Mouse (Mus musculus) embryonic facial prominence, embryonic 13.5 days (tissue): ENCODE measurements at regions not wholly inside any gene's neighbourhood (a gene's known extent, or its start where the extent isn't known, plus 50 kb on each side); places are given as distances from the start of the nearest gene placed in this dataset.

Source experiments
- ATAC-seq: fragments of 200-750 bp; cut with Nextera tagmentation; 2 replicates; pipeline ENCODE4 v1.8.0; 2017; ENCODE audit warnings: low read depth; ENCODE audit not compliant: insufficient number of reproducible peaks, insufficient read depth, low FRiP score, low TSS enrichment
- H3K27ac ChIP-seq: fragments of 300-500 bp; sonication (generic); 2 replicates; pipeline ENCODE4 v1.5.1; 2015; ENCODE audit warnings: moderate library complexity, mild to moderate bottlenecking, inconsistent platforms
- H3K27me3 ChIP-seq: fragments of 300-500 bp; sonication (generic); 2 replicates; pipeline ENCODE4 v1.6.1; 2015; ENCODE audit warnings: mild to moderate bottlenecking, inconsistent platforms
- H3K36me3 ChIP-seq: fragments of 300-500 bp; sonication (generic); 2 replicates; pipeline ENCODE4 v1.6.1; 2015; ENCODE audit warnings: mild to moderate bottlenecking, inconsistent platforms
- H3K4me1 ChIP-seq: fragments of 300-500 bp; sonication (generic); 2 replicates; pipeline ENCODE4 v1.6.1; 2015; ENCODE audit warnings: inconsistent platforms
- H3K4me2 ChIP-seq: fragments of 300-500 bp; sonication (generic); 2 replicates; pipeline ENCODE4 v1.6.1; 2015; ENCODE audit warnings: moderate library complexity, mild to moderate bottlenecking, inconsistent platforms
- H3K4me3 ChIP-seq: fragments of 300-500 bp; sonication (generic); 2 replicates; pipeline ENCODE4 v1.5.1; 2015; ENCODE audit warnings: mild to moderate bottlenecking, inconsistent platforms
- H3K9ac ChIP-seq: fragments of 300-500 bp; sonication (generic); 2 replicates; pipeline ENCODE4 v1.6.1; 2015; ENCODE audit warnings: mild to moderate bottlenecking, inconsistent platforms
- H3K9me3 ChIP-seq: fragments of 300-500 bp; sonication (generic); 2 replicates; pipeline ENCODE4 v1.6.1; 2016; ENCODE audit warnings: inconsistent platforms
- WGBS: fragments of 180-500 bp; shearing (Covaris S2); methylation state at CpG from one replicate; pipeline ENCODE4 v1.1.7; 2015; ENCODE audit warnings: mixed read lengths; 5-methylcytosine and 5-hydroxymethylcytosine counted together

DNA sequence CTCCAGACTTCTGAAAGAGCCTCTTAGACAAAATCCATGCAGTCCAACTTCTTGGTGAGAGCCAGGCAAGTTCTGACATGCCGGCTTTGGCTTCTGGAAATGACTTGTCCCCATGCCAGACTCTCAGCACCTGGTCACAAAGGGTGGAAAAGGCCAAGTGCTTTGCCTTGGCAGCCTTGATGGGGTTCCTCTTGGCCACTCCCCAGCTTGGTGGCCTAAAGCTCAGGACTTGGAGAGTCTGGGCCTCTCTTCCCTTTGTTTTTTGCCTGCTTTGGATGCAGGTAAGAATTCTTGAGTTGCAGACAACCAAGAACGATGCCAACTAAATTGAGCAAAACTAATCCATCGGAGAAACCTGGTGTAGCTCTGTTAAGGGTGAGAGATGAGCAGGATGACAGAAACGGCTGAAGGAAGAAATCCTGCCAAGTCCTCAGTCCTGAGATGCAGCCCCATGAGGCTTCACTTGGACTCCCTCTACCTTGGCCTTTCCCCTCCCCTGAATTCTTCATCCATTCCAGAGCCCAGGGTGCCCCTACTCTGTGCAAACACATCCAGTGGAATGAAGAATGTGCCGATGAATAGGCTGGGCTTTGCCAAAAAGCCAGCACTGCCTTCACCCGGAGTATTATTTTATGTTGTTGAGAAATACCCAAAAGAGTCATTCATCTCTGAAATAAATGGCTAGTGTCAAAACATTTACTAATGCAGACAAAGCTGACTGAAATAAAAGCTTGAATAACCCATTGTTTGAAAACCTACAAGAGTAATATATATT, 228.0 kb upstream of the Irx5 start:
- no peaks in the 10 kb centered on the region for H3K36me3 ChIP-seq
- no peak overlapping the region for H3K4me2 ChIP-seq
- H3K4me1 ChIP-seq: peaks cover 22% of the 10 kb centered on the region
- no peak for ATAC-seq
- no peak overlapping the region for H3K9ac ChIP-seq
- no peaks in the 10 kb centered on the region for H3K9me3 ChIP-seq
- no peak overlapping the region for H3K4me3 ChIP-seq
- WGBS: 72% methylated on average over 6 of the region's 6 CpGs
- no peak overlapping the region for H3K27ac ChIP-seq
- peaks cover 21% of the 10 kb centered on the region for H3K27me3 ChIP-seq

DNA sequence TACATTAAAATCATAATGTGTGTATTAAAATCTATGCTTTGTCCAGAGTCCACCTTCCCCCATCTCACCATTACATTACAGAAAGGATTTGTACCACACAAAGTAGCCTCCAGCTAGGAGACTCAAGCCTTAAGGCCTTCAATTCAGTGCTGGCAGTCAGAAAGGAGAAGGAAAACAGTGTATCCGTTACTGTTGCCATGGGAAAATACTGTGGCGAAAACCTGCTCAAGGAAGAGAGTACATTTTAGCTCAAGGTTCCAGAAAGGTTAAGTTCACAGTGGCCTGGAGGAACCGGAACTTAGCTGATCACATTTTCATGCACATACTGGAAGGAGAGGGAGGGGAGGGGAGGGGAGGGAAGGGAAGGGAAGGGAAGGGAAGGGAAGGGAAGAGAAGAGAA, 231.8 kb upstream of the Irx5 start:
- H3K4me1 ChIP-seq: peaks cover 11% of the 10 kb centered on the region
- H3K36me3 ChIP-seq: no peaks in the 10 kb centered on the region
- no peaks in the 10 kb centered on the region for H3K9me3 ChIP-seq
- H3K4me2 ChIP-seq: no peak overlapping the region
- H3K9ac ChIP-seq: no peak overlapping the region
- no peak overlapping the region for H3K27ac ChIP-seq
- H3K4me3 ChIP-seq: no peak overlapping the region
- peaks cover 10% of the 10 kb centered on the region for H3K27me3 ChIP-seq
- 51% methylated on average over 3 of the region's 3 CpGs for WGBS
- no peak for ATAC-seq

DNA sequence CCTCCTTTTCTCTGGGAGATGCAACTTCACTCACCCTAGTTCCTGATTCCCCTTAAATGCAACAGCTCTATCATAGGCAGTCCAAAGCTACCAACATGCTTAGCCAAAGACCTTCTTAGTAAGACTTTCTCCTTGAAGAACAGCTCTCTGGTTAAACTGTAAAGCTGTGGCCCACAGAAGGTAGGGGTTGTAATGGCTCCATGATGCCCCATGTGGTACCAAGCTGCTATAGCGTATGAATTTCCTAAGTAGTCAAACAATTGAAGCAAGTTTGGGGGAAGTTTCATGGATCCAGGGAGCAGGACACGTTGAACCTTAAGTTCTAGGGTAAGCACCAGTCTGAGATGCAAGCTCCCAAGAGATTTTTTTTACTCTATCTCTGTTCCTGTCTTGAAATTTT, 236.1 kb upstream of the Irx5 start:
- Histone ChIP-seq H3K36me3 (no peaks in the 10 kb centered on the region), H3K27ac (no peak overlapping the region), H3K9me3 (no peaks in the 10 kb centered on the region), H3K4me3 (no peak overlapping the region), H3K9ac (no peak overlapping the region), H3K4me1 (no peaks in the 10 kb centered on the region), H3K27me3 (no peaks in the 10 kb centered on the region; the same call in none of the 2 replicates), H3K4me2 (no peak overlapping the region)
- ATAC-seq: no peak
- WGBS: 58% methylated on average over 2 of the region's 2 CpGs

DNA sequence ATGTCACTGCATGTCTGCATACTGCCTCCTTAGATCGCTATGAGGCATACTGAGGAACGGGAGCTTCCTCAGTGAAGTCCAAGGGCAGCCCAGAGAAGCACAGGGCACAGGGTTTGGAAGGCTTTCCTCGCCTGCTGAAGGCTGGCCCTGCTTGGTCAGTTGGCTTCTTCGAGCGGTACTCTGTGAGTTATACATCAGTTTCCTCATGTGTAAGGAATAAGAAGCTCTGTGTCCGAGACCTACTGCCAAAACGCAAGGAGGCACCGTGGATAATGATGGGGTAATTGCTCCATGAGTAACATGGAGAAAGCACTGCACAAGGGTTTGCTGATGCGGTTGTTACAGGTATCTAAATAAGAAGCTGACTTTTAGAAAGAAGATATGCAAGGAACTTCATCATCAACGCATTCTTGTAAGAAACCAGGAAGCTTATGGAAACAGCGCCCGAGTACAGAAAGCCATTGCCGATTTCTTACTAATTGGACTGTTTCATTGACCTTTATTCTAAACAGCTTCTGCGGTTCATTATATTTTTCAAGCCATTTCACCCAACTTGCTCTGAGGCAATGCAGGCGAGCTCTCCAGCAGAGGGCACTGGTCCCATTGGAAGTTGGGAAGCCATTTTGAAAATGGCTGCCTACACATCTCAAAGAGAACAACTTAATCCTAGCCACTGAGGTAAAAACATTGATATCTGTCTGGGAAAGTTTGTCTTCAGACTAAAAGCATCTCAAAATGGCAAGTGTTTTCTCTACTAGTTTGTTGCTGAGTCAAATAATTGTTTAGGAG, 241.8 kb upstream of the Irx5 start:
- 67% methylated on average over 15 of the region's 15 CpGs for WGBS
- Histone ChIP-seq H3K9ac (no peak overlapping the region), H3K27ac (peak overlapping the region; percentile 58), H3K4me3 (no peak overlapping the region), H3K4me2 (no peak overlapping the region), H3K27me3 (no peaks in the 10 kb centered on the region; the same call in none of the 2 replicates), H3K4me1 (peaks cover 21% of the 10 kb centered on the region), H3K9me3 (no peaks in the 10 kb centered on the region), H3K36me3 (no peaks in the 10 kb centered on the region)
- no peak for ATAC-seq

DNA sequence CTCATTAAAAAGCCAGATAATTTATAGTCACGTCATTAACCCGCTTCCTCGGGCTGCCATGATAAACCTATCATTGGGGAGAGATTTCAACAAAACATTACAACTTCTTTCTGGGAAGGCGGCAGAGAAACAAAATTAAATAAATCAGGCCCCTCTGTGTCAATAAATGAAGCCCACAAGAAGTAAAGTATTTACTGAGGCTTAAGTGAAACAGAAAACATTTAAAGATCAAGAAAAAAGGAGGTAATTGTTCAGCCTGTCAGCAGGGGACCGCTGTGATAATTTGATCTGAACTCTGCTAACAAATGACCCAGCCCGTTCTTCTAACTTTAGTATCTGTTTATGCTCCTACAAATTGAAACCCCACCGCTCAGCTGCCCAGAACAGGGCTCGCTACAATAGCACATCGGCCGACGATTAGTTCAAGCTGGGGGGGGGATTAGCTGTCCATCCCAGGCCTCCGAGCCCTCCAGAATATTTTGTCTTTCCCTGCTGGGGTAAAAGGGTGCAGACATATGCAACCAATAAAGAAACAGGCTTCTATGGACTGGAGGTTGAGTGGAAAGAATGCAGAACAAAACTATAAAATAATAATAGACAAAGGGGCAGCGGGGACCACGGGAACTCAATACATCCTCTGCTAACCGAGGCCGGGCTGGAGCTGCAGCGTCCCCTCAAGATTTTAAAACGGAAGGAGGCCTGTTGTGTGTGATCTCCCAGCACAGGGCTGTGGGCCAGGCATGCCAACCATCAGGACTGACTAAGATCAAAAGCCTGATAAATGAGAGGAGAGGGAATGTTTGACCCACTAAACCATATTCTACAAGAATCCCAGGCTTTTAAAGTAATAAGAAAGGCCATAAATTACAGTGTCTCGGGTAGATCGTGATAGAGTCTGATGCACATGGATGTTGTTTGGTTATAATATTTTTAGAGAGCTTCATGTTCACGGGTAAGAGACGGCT, 242.8 kb upstream of the Irx5 start:
- no peaks in the 10 kb centered on the region for H3K9me3 ChIP-seq
- ATAC-seq: no peak
- 10% methylated on average over 22 of the region's 22 CpGs for WGBS
- no peaks in the 10 kb centered on the region for H3K36me3 ChIP-seq
- H3K4me1 ChIP-seq: peaks cover 21% of the 10 kb centered on the region
- H3K9ac ChIP-seq: peak overlapping the region; percentile 27; the same call in 1 of the 2 replicates
- H3K4me2 ChIP-seq: peak overlapping the region; percentile 52
- peak overlapping the region; percentile 58 for H3K27ac ChIP-seq
- H3K27me3 ChIP-seq: no peaks in the 10 kb centered on the region; the same call in 1 of the 2 replicates
- peak overlapping the region; percentile 23 for H3K4me3 ChIP-seq

DNA sequence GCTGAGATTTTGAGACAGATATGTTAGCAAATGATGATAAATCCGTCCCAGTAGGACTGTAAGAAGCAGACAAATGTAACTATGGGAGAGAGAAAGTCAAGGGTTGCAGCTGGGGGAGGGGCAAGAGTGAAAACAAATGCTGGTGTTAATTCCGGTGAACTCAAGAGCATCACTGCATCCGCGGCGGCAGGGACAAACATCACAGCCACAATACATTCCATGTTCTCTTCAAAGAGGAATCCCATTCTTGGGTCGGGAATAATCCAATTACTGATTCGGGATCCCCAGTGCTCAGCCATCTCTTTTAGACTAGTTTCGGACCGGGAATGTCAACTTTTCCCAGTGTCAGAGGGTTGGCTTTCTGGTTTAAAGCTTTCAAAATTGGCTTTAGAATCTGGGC, 243.5 kb upstream of the Irx5 start:
- Histone ChIP-seq H3K36me3 (no peaks in the 10 kb centered on the region), H3K4me1 (peaks cover 21% of the 10 kb centered on the region), H3K4me3 (peak overlapping the region; percentile 23), H3K4me2 (peak overlapping the region; percentile 52), H3K9ac (peak overlapping the region; percentile 27; the same call in 1 of the 2 replicates), H3K27me3 (no peaks in the 10 kb centered on the region; the same call in 1 of the 2 replicates), H3K27ac (peak overlapping the region; percentile 1; the same call in 1 of the 2 replicates), H3K9me3 (no peaks in the 10 kb centered on the region)
- WGBS: 7% methylated on average over 9 of the region's 9 CpGs
- ATAC-seq: no peak

DNA sequence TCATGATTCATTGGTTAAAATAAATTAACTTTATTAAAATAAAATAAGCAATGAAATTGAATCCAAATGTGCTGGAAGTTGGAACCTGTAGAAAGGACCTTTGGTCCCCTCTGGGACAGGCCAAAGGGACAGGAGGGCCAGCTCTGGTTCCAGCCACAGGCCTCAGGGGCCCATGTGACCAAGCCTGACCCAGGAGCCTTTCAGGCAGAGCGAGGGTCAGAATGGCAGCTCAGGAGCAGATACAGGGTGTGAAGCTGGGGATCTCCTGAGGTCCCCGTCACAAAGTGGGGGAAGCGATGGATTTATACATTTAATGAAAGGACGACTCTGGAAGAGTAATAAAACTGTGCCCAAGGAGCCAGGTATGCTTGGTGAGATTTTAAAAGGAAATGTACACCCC, 244.0 kb upstream of the Irx5 start:
- Histone ChIP-seq H3K4me3 (no peak overlapping the region), H3K4me2 (no peak overlapping the region; the same call in 1 of the 2 replicates), H3K36me3 (no peaks in the 10 kb centered on the region), H3K9ac (no peak overlapping the region), H3K9me3 (no peaks in the 10 kb centered on the region), H3K4me1 (peaks cover 21% of the 10 kb centered on the region), H3K27me3 (no peaks in the 10 kb centered on the region; the same call in 1 of the 2 replicates), H3K27ac (no peak overlapping the region)
- WGBS: 47% methylated on average over 4 of the region's 4 CpGs
- no peak for ATAC-seq

DNA sequence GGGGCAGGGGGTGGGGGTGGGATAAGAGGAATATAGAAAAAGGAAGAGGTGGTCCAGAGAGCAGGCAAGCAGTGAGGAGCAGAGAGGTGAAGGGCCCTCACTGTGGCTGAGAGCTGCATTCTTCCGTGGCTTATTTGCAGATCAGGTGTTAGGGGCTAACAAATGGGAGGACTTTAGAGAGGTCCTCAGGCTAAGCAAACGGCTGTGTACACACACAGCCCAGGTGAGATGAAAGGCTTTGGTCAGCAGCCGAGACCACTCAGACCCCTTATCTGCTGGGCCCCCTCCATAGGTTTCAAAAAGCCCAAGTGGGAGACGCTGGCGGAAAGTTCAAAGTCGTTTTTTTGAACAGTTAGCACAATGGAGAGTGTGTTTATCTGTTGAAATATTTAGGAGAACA, 252.9 kb upstream of the Irx5 start:
- Histone ChIP-seq H3K4me3 (no peak overlapping the region), H3K9ac (no peak overlapping the region), H3K27me3 (no peaks in the 10 kb centered on the region), H3K4me1 (no peaks in the 10 kb centered on the region), H3K36me3 (no peaks in the 10 kb centered on the region), H3K4me2 (no peak overlapping the region), H3K27ac (no peak overlapping the region), H3K9me3 (no peaks in the 10 kb centered on the region)
- no peak for ATAC-seq
- WGBS: 57% methylated on average over 6 of the region's 6 CpGs

DNA sequence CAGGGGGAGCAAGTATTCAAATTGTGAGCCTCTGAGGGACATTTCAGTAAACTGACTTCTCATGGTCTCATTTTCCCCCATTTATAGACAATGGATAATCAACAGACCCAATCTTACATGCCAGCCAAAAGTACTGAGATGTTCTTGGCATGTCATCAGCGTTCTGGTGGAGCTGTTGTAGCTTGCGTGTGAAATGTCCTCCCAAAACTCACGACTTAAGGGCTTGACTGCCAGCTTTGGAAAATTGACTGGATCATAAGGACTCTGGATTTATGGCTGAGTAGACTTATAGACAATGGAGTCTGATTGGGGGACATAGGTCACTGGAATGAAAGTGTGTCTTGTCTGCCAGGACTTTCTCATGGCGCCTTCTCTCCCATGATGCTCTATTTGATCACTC, 254.9 kb upstream of the Irx5 start:
- H3K4me3 ChIP-seq: no peak overlapping the region
- H3K4me2 ChIP-seq: no peak overlapping the region
- WGBS: 86% methylated on average over 4 of the region's 4 CpGs
- no peak overlapping the region for H3K27ac ChIP-seq
- H3K27me3 ChIP-seq: no peaks in the 10 kb centered on the region
- ATAC-seq: no peak
- H3K4me1 ChIP-seq: no peaks in the 10 kb centered on the region
- no peak overlapping the region for H3K9ac ChIP-seq
- no peaks in the 10 kb centered on the region for H3K9me3 ChIP-seq
- H3K36me3 ChIP-seq: no peaks in the 10 kb centered on the region

DNA sequence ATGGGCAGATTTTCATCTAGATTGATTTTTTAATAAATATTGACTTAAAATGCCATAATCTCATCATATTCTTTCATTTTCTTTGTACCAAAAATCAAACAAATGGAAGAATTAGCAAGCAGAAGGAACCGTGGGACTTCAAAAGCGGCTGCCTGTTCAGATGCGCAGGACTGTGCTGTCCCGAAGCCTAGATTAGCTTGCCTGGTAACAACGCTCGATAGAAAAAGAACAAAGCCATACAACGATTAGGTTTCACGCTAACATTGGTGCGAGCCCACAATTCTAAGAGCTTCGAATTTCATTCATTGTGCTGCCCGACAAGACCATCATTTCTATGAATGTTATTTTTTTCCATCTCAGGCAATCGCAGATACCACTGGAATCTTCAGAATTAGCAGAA, 262.1 kb upstream of the Irx5 start:
- no peak for ATAC-seq
- no peaks in the 10 kb centered on the region for H3K4me1 ChIP-seq
- H3K27ac ChIP-seq: no peak overlapping the region
- WGBS: 62% methylated on average over 12 of the region's 12 CpGs
- H3K4me3 ChIP-seq: no peak overlapping the region
- H3K9me3 ChIP-seq: no peaks in the 10 kb centered on the region
- H3K4me2 ChIP-seq: no peak overlapping the region
- no peaks in the 10 kb centered on the region for H3K36me3 ChIP-seq
- no peak overlapping the region for H3K9ac ChIP-seq
- H3K27me3 ChIP-seq: no peaks in the 10 kb centered on the region

DNA sequence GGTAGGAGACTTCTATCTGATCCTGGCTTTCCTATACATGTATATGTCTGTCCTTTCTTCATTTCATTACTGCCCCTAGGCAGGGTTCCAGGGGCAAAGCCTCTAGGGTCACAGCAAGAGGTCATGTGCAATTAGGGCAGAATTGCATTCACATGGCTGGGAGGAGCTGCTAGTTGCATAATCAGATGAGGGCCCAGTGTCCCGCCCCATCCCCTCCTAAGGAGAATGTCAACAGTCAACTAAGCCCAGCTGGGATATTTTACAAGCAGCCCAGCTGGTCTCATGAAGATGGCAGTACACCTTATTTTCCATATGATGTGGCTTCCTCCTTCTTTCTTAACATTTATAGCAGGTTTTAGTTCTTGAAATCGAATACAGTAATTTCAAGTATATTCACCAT, 273.3 kb upstream of the Irx5 start:
- 58% methylated on average over 2 of the region's 2 CpGs for WGBS
- Histone ChIP-seq H3K4me3 (no peak overlapping the region), H3K36me3 (no peaks in the 10 kb centered on the region), H3K4me2 (no peak overlapping the region), H3K27ac (no peak overlapping the region), H3K27me3 (peaks cover 1% of the 10 kb centered on the region; the same call in 1 of the 2 replicates), H3K4me1 (no peaks in the 10 kb centered on the region; the same call in 1 of the 2 replicates), H3K9me3 (no peaks in the 10 kb centered on the region), H3K9ac (no peak overlapping the region)
- ATAC-seq: no peak
